Mouse (Mus musculus): ENCODE results near the gene Msrb3.

Msrb3 gene

GRCm38 (mm10) chr10:120895899-120896289 lies 3.0 kb downstream of the Msrb3 start:
- DNase-seq, result no peak

- DNase-seq, result no peak
These were observed 3.7 kb downstream of the Msrb3 start for GRCm38 (mm10) chr10:120894978-120895898.

- DNase-seq, result no peak
These were observed 5.0 kb downstream of the Msrb3 start for GRCm38 (mm10) chr10:120893938-120894337.

GRCm38 (mm10) chr10:120891131-120891530 lies 7.8 kb downstream of the Msrb3 start:
- DNase-seq, result no peak

GRCm38 (mm10) chr10:120890592-120890991 lies 8.3 kb downstream of the Msrb3 start:
- no peak for DNase-seq

- DNase-seq, result no peak
These were observed 10.4 kb downstream of the Msrb3 start for GRCm38 (mm10) chr10:120888531-120888930.

- DNase-seq, result no peak
These were observed 14.7 kb downstream of the Msrb3 start for GRCm38 (mm10) chr10:120884220-120884619.

GRCm38 (mm10) chr10:120883732-120884131 lies 15.2 kb downstream of the Msrb3 start:
- DNase-seq, result no peak

GRCm38 (mm10) chr10:120883069-120883415 lies 15.9 kb downstream of the Msrb3 start:
- no peak for DNase-seq

- DNase-seq, result no peak
These were observed 16.4 kb downstream of the Msrb3 start for GRCm38 (mm10) chr10:120882347-120883068.

GRCm38 (mm10) chr10:120876549-120877270 lies 22.2 kb downstream of the Msrb3 start:
- no peak for DNase-seq

- peak; percentile 70 for DNase-seq
These were observed 23.0 kb downstream of the Msrb3 start for GRCm38 (mm10) chr10:120875672-120876463.

- DNase-seq, result no peak
These were observed 24.6 kb downstream of the Msrb3 start for GRCm38 (mm10) chr10:120874261-120874660.

GRCm38 (mm10) chr10:120873646-120874201 lies 25.2 kb downstream of the Msrb3 start:
- DNase-seq, result no peak

GRCm38 (mm10) chr10:120872483-120872862 lies 26.4 kb downstream of the Msrb3 start:
- peak; percentile 32 for DNase-seq

- DNase-seq, result no peak
These were observed 27.0 kb downstream of the Msrb3 start for GRCm38 (mm10) chr10:120871630-120872482.

GRCm38 (mm10) chr10:120871096-120871495 lies 27.8 kb downstream of the Msrb3 start:
- no peak for DNase-seq

GRCm38 (mm10) chr10:120869241-120869775 lies 29.6 kb downstream of the Msrb3 start:
- DNase-seq, result no peak

- DNase-seq, result peak; percentile 46
These were observed 34.5 kb downstream of the Msrb3 start for GRCm38 (mm10) chr10:120864446-120864845.

- no peak for DNase-seq
These were observed 37.2 kb downstream of the Msrb3 start for GRCm38 (mm10) chr10:120861674-120862073.

GRCm38 (mm10) chr10:120861194-120861593 lies 37.7 kb downstream of the Msrb3 start:
- DNase-seq, result no peak

Measured in cerebellum, adult 8-10 months (tissue).